In genomic region chr5:93100906-93101305, GRCm38 (mm10) we compare ENCODE assay signal across 12 mouse cellular contexts. TPM values are rescaled to one million over a fixed set of nuclear protein-coding genes. Genes with fewer than 3 reads are reported as not detected.
DNase-seq lines count a peak whose midpoint lies in the region; ATAC-seq and TF ChIP-seq lines count a peak whose summit lies in the region.
"Had no signal": no experiment of that assay in that cellular context is flagged by ENCODE, and none has a peak within 500 bp of the region (broad histone marks: within the 10 kb centered on the region; RNA-seq: fewer than 3 reads in every experiment).

No protein-coding gene starts in this region.

- no peak for DNase-seq in heart, postnatal 14 days
- DNase-seq in lung, postnatal 4 days = no peak
- DNase-seq in embryonic facial prominence, embryonic 10.5 days (ENCODE audit: low spot score) = no peak
- no peak for DNase-seq in left cerebral cortex, postnatal 36 days (ENCODE audit: low spot score in 2 of 2)
- DNase-seq: adrenal gland, postnatal 25 days had no signal

- 82% methylated on average over 4 of the region's 4 CpGs for WGBS in heart, embryonic 16.5 days
- 70% methylated on average over 4 of the region's 4 CpGs for WGBS in lung, embryonic 16.5 days
- 77% methylated on average over 4 of the region's 4 CpGs for WGBS in embryonic facial prominence, embryonic 10.5 days

- no peak for ATAC-seq in heart, embryonic 16.5 days (replicated peaks; ENCODE audit: extremely low read depth, insufficient read depth, low FRiP score)
- no peak for ATAC-seq in lung, embryonic 16.5 days (ENCODE audit: low read depth)
- ATAC-seq: hindbrain, postnatal 0 days had no signal

- H3K9me3 ChIP-seq in heart, embryonic 16.5 days (replicated peaks; ENCODE audit: control insufficient read depth, low read length) = no peaks in the 10 kb centered on the region
- H3K9me3 ChIP-seq in lung, embryonic 16.5 days (ENCODE audit: control insufficient read depth, low read length) = no peaks in the 10 kb centered on the region
- no peaks in the 10 kb centered on the region for H3K9me3 ChIP-seq in embryonic facial prominence, embryonic 10.5 days

- peak overlapping the region; percentile 16; the same call in 1 of the 2 replicates for H3K4me2 ChIP-seq in heart, embryonic 16.5 days (ENCODE audit: low read depth, low read length)
- no peak overlapping the region for H3K4me2 ChIP-seq in lung, embryonic 16.5 days (ENCODE audit: low read depth, low read length)
- H3K4me2 ChIP-seq in myocyte (ENCODE audit: low read depth) = no peak overlapping the region

- peak overlapping the region; percentile 58 for H3K27ac ChIP-seq in heart, embryonic 16.5 days (ENCODE audit: low read length)
- peak overlapping the region; percentile 72 for H3K27ac ChIP-seq in lung, embryonic 16.5 days (ENCODE audit: low read length)
- peak overlapping the region; percentile 35 for H3K27ac ChIP-seq in embryonic facial prominence, embryonic 10.5 days (replicated peaks)
- H3K27ac ChIP-seq: hindbrain, postnatal 0 days; liver, embryonic 14.5 days had no signal

- no peak overlapping the region for H3ac ChIP-seq in myocyte (ENCODE audit: control insufficient read depth, insufficient read length)

- no peaks in the 10 kb centered on the region for H3K27me3 ChIP-seq in heart, embryonic 16.5 days (ENCODE audit: control insufficient read depth, insufficient read depth, low read length)
- no peaks in the 10 kb centered on the region for H3K27me3 ChIP-seq in lung, embryonic 16.5 days (ENCODE audit: control insufficient read depth, insufficient read depth, low read depth, low read length)
- H3K27me3 ChIP-seq in embryonic facial prominence, embryonic 10.5 days (replicated peaks; ENCODE audit: low read depth, poor library complexity, severe bottlenecking) = no peaks in the 10 kb centered on the region
- no peaks in the 10 kb centered on the region for H3K27me3 ChIP-seq in myocyte (ENCODE audit: control insufficient read depth, insufficient read depth, insufficient read length)
- H3K27me3 ChIP-seq: CH12.LX had no signal

- peaks cover 29% of the 10 kb centered on the region for H3K4me1 ChIP-seq in heart, embryonic 16.5 days (ENCODE audit: control insufficient read depth, insufficient read depth, low read length)
- H3K4me1 ChIP-seq in lung, embryonic 16.5 days (replicated peaks; ENCODE audit: control insufficient read depth, insufficient read depth, low read length) = peaks cover 45% of the 10 kb centered on the region
- peaks cover 63% of the 10 kb centered on the region for H3K4me1 ChIP-seq in embryonic facial prominence, embryonic 10.5 days

- intact Hi-C loops in heart, postnatal 14 days (cut with DNase I) = no loop called here
- intact Hi-C loops in left cerebral cortex, postnatal 36 days (cut with DNase I) = no loop called here

- no peak for TF ChIP-seq POLR2A in myocyte (IDR thresholded peaks at IDR 0.05; ENCODE audit: insufficient read length, low read depth)

- peaks cover 94% of the 10 kb centered on the region for H3K79me2 ChIP-seq in myocyte (ENCODE audit: control insufficient read depth, insufficient read depth)

- no peaks in the 10 kb centered on the region for H3K36me3 ChIP-seq in heart, embryonic 16.5 days (ENCODE audit: control insufficient read depth, insufficient read depth)
- H3K36me3 ChIP-seq in lung, embryonic 16.5 days (ENCODE audit: control insufficient read depth, insufficient read depth, low read length) = no peaks in the 10 kb centered on the region; the same call in 1 of the 2 replicates
- H3K36me3 ChIP-seq in embryonic facial prominence, embryonic 10.5 days (replicated peaks) = peaks cover 70% of the 10 kb centered on the region
- H3K36me3 ChIP-seq in myocyte (ENCODE audit: control insufficient read depth, insufficient read depth) = peaks cover 4% of the 10 kb centered on the region

- no peak overlapping the region for H3K9ac ChIP-seq in heart, embryonic 16.5 days (ENCODE audit: low read length)
- H3K9ac ChIP-seq in lung, embryonic 16.5 days (ENCODE audit: low read length) = no peak overlapping the region
- H3K9ac ChIP-seq: liver, embryonic 14.5 days had no signal

- no peak overlapping the region for H3K4me3 ChIP-seq in heart, embryonic 16.5 days (ENCODE audit: low read length)
- no peak overlapping the region for H3K4me3 ChIP-seq in lung, embryonic 16.5 days (ENCODE audit: low read length)
- no peak overlapping the region for H3K4me3 ChIP-seq in embryonic facial prominence, embryonic 10.5 days
- no peak overlapping the region for H3K4me3 ChIP-seq in myocyte

TF ChIP-seq in myocyte, 11 proteins besides CTCF, POLR2A, EP300 and RAD21:
- TF ChIP-seq CEBPB (IDR thresholded peaks at IDR 0.05; ENCODE audit: insufficient read depth, poor library complexity, severe bottlenecking) (0 out of 2 replicates have a peak, but pooled peaks have one; percentile 46), MYOG (IDR thresholded peaks at IDR 0.05; ENCODE audit: control insufficient read depth in 1 of 3, insufficient read depth in 1 of 3, insufficient read length in 2 of 3, low read depth in 2 of 3) (no peak), SRF (IDR thresholded peaks at IDR 0.05; ENCODE audit: control insufficient read depth, insufficient read length, low read depth) (no peak), MAX (IDR thresholded peaks at IDR 0.05; ENCODE audit: low read depth) (no peak), USF1 (IDR thresholded peaks at IDR 0.05; ENCODE audit: low read depth) (no peak)
TF ChIP-seq in myocyte: peak in this region for 1.

RNA-seq across cellular contexts. Expression of gene Sept11, which starts 7.7 kb away (rescaled TPM):
- polyA plus RNA-seq in heart, embryonic 16.5 days (2015; fragmentation: Nextera tagmentation; extraction: Ambion mirVana) = 89.7 and 92.8 TPM in 2 replicates
- 10 to 100 TPM; 48.7 to 54.9 TPM for total RNA-seq in heart, postnatal 14 days (2021)
- polyA plus RNA-seq in lung, embryonic 16.5 days (2015; fragmentation: Nextera tagmentation; extraction: Ambion mirVana) = 142 and 157 TPM in 2 replicates
- 294 and 297 TPM in 2 replicates for polyA plus RNA-seq in embryonic facial prominence, embryonic 10.5 days (2016; fragmentation: Nextera tagmentation; extraction: Ambion mirVana)
- 114 TPM for polyA plus RNA-seq in myocyte (2012; fragmentation: generic; extraction: Trizol)
- total RNA-seq in left cerebral cortex, postnatal 36 days (2021) = 100 to 1,000 TPM; 185 to 201 TPM

RNA-seq across cellular contexts. Expression of gene Sowahb, which starts 56.1 kb away (rescaled TPM):
- 0.12 and 0.20 TPM in 2 replicates for polyA plus RNA-seq in heart, embryonic 16.5 days (2015; fragmentation: Nextera tagmentation; extraction: Ambion mirVana)
- not detected for total RNA-seq in heart, postnatal 14 days (2021)
- 1.2 and 1.4 TPM in 2 replicates for polyA plus RNA-seq in lung, embryonic 16.5 days (2015; fragmentation: Nextera tagmentation; extraction: Ambion mirVana)
- 0.78 and 0.85 TPM in 2 replicates for polyA plus RNA-seq in embryonic facial prominence, embryonic 10.5 days (2016; fragmentation: Nextera tagmentation; extraction: Ambion mirVana)
- polyA plus RNA-seq in myocyte (2012; fragmentation: generic; extraction: Trizol) = not detected
- total RNA-seq in left cerebral cortex, postnatal 36 days (2021) = 10 to 100 TPM; 17.7 to 22.5 TPM
- total RNA-seq: adrenal gland, postnatal 25 days; CH12.LX; megakaryocyte-erythroid progenitor cell, adult 5-6 weeks had no signal
